Mouse (Mus musculus) ES-E14 (cell line): Measurements from ENCODE around the gene Lin37.

Experiments used
- CHD2 ChIP-seq: IDR thresholded peaks from 2 replicates; pipeline ENCODE4 v1.6.1; 2014; ENCODE audit warnings: mild to moderate bottlenecking, low read depth, low read length, inconsistent platforms
- HCFC1 ChIP-seq: IDR thresholded peaks from 2 replicates; pipeline ENCODE4 v1.6.1; 2012; ENCODE audit warnings: low read length, inconsistent platforms, borderline replicate concordance; ENCODE audit not compliant: insufficient read depth
- MAFK ChIP-seq: IDR thresholded peaks from 2 replicates; pipeline ENCODE4 v1.6.1; 2014; ENCODE audit warnings: mild to moderate bottlenecking, low read depth, low read length, inconsistent platforms; ENCODE audit not compliant: insufficient read depth
- ZC3H11A ChIP-seq: IDR thresholded peaks from 2 replicates; pipeline ENCODE4 v1.6.1; 2012; ENCODE audit warnings: low read depth, mild to moderate bottlenecking, inconsistent platforms, low read length, borderline replicate concordance
- ZNF384 ChIP-seq: IDR thresholded peaks from 2 replicates; pipeline ENCODE4 v1.6.1; 2012; ENCODE audit warnings: low read depth, low read length, inconsistent platforms

DNA sequence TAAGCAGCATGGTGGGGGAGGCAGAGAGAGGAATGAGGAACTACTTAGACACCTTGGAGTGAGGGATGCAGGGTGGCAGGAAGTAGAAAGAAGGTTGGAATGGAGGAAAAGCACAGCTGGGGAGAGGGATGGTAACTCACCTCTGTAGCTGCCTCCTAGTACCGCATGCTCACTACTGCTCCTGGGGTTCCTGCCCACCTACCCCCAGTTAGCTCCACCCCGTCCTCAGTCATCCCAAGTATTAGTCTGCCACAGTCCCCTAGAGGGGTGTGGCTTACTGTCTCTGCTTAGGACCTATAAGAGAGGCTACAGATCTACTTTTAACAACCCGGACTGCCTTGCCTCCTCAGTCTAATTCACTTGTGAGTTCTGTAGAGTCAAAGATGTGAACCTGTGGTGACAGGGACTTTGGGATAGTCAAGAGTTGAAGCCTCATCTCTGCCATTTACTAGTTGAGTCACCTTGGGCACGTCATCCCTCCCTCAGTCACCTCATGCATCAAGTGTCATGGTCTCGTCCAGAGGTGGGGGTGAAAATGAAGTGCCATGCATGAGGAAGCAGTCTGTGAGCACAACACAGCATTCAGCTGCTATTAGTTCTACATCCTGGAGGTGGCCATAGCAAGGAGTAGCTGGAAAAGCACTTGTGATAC is 33.3 kb upstream of the Lin37 start:
- no peak for TF ChIP-seq MAFK
- TF ChIP-seq ZNF384: no peak
- TF ChIP-seq ZC3H11A: no peak
- no peak for TF ChIP-seq CHD2
- TF ChIP-seq HCFC1: no peak
